Mouse (Mus musculus): ENCODE results near the gene Olfr524. TPM values are rescaled to one million over a fixed set of nuclear protein-coding genes. Genes with fewer than 3 reads are reported as not detected.

Gene Olfr524
- total RNA-seq, 2 experiments from 2014 or later, result not detected

- peak in 1 of 2 experiments; percentile 46 for DNase-seq (ENCODE audit: low spot score in 2 of 2)
Measured at GRCm38 (mm10) chr7:140186646-140187620, 18.8 kb downstream of the Olfr524 start.

DNA sequence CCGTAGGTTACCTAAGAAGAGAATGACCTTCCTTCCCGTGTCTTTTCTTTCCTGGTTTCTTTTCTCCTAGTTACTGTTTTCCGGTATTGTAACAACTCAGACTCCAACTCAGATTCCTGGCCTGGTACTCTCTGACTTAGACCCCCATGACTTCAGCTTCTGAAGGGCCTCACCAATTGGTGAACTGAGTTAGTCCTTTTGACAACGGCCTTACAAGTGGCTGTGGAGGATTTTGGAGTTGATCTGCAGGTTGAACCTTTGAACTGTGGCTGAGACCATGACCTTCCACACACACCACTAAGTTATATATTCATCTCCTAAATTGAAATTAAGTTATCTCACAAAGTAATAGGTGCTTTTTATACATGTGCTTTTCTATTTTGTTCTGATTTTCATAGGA, 21.6 kb downstream of the Olfr524 start:
- DNase-seq (ENCODE audit: low spot score in 2 of 2), result no peak

- DNase-seq (ENCODE audit: low spot score in 2 of 2), result no peak
Measured at GRCm38 (mm10) chr7:140180692-140181091, 25.1 kb downstream of the Olfr524 start.

DNA sequence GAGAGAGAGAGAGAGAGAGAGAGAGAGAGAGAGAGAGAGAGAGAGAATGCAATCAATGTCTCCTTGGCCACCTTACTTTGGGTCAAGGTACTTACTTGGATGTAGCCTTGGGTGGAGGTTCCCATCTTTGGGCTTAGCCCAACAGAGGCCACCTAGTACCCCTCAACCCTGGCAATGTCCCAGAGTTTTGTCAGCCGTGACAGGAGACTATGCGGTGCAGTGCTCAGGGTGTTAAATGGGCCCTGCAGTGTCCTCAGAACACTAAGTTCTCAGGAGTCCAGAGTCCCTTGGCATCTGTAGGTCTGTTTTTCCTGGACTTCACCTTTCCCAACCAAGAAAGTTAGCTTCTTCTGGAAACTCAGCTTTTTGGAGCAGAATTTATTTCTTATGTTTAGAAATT, 26.6 kb downstream of the Olfr524 start:
- DNase-seq (ENCODE audit: low spot score in 2 of 2), result no peak

GRCm38 (mm10) chr7:140172936-140173335, 32.8 kb downstream of the Olfr524 start, which contains the start of gene Olfr523:
Olfr523 (plus strand) TSS chr7:140173217.
- no peak for DNase-seq (ENCODE audit: low spot score in 2 of 2)

DNA sequence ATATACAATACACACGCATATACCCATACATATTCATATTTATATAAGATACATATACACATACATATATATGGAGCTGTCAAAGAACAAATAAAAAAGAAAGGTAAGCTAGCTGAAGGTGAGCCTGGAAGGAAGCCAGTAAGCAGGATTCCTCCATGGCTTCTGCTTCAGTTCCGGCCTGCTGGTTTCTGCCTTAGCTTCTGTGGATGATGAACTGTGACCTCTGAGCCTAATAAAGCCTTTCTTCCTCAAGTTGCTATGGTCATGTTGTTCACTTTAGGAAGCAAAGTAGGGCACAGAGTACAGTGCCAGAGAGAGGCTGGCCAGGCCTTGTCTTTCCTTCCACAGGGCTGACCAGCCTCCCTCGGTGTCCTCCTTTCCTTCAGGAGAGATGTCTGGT, 34.9 kb downstream of the Olfr524 start:
- no peak for DNase-seq (ENCODE audit: low spot score in 2 of 2)

- no peak for DNase-seq (ENCODE audit: low spot score in 2 of 2)
Measured at GRCm38 (mm10) chr7:140169386-140169785, 36.4 kb downstream of the Olfr524 start.

GRCm38 (mm10) chr7:140167950-140168349, 37.8 kb downstream of the Olfr524 start:
- DNase-seq (ENCODE audit: low spot score in 2 of 2), result no peak

DNA sequence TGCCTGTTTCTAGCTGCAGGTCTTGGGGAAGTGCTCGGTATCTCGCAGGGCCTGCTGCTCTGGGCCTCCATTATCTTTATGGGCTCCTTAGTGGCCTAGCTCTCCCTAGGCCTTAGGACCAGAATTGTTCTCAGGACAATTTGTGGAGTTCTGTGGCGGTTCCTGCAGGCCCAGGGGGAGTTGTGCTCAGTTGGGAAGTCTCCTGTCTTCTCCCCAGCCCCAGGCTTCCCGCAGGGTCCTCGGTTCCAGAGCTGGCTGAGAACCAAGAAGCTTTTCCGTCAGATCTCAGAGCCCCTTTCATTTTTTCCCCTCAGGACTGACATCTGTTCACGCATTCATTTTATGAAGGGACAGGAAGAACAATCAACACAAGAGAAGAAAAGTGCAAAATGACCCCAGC, 41.1 kb downstream of the Olfr524 start, which contains the start of gene Olfr522:
Olfr522 (minus strand) TSS at position 101 of the 400 bp plus-strand sequence.
- no peak for DNase-seq (ENCODE audit: low spot score in 2 of 2)

GRCm38 (mm10) chr7:140160363-140160762, 45.4 kb downstream of the Olfr524 start:
- no peak for DNase-seq (ENCODE audit: low spot score in 2 of 2)

- DNase-seq (ENCODE audit: low spot score in 2 of 2), result peak; percentile 77 to 84
Measured at GRCm38 (mm10) chr7:140154218-140154927, 51.4 kb downstream of the Olfr524 start, which contains the start of gene Sprn. Sprn (minus strand) TSS chr7:140154877.

DNA sequence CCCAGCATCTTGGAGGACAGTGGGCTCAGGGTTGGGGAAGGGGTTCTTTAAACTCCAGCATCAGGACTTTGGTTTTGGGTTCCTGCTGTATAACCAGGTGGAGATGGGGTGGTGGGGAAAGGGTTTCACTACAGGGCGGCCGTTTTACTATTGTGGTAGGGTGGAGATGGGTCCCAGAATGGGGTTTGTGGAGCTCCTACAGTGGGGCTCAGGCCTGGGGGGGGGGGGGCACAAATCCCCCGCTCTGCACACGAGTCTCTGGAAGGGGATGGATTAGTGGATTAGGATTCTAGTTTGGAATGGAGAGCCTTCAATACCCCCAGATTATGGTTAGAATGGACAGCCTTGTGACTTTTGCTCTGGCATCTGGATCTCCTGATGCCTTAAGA, 51.9 kb downstream of the Olfr524 start:
- DNase-seq (ENCODE audit: low spot score in 2 of 2), result no peak

GRCm38 (mm10) chr7:140153383-140153782, 52.4 kb downstream of the Olfr524 start:
- DNase-seq (ENCODE audit: low spot score in 2 of 2), result peak; percentile 59 to 72

Other genes with a start within 250 kb of the Olfr524 start
- gene 6430531B16Rik, start 227.2 kb downstream of the Olfr524 start, total RNA-seq (2021), result 1 to 10 TPM in 1 of 2 experiments, under 1 TPM in 1; 0.96 to 1.7 TPM
- gene Adam8, start 213.4 kb downstream of the Olfr524 start, total RNA-seq (2021), result 1 to 10 TPM; 3.3 TPM
- 10 to 100 TPM; 22.2 to 26.3 TPM for gene Zfp511, start 169.6 kb downstream of the Olfr524 start, total RNA-seq (2021)
- 10 to 100 TPM; 34.5 to 36.1 TPM for gene Tubgcp2, start 169.3 kb downstream of the Olfr524 start, total RNA-seq (2021)
- not detected for gene Msx3, start 156.9 kb downstream of the Olfr524 start, total RNA-seq (2021)
- gene Caly, start 123.4 kb downstream of the Olfr524 start, total RNA-seq (2021), result 100 to 1,000 TPM; 188 to 210 TPM
- gene Prap1, start 112.6 kb downstream of the Olfr524 start, total RNA-seq (2021), result not detected
- gene Fuom, start 103.5 kb downstream of the Olfr524 start, total RNA-seq (2021), result 10 to 100 TPM; 51.3 to 51.4 TPM
- gene Paox, start 90.2 kb downstream of the Olfr524 start, total RNA-seq (2021), result 1 to 10 TPM; 4.7 to 5.0 TPM
- gene Echs1, start 89.5 kb downstream of the Olfr524 start, total RNA-seq (2021), result 10 to 100 TPM; 54.7 to 55.9 TPM
- 10 to 100 TPM; 20.3 to 27.5 TPM for gene Mtg1, start 68.4 kb downstream of the Olfr524 start, total RNA-seq (2021)
- 100 to 1,000 TPM; 119 to 120 TPM for gene Sprn, start 51.1 kb downstream of the Olfr524 start, total RNA-seq (2021)
- not detected for gene Olfr522, start 41.2 kb downstream of the Olfr524 start, total RNA-seq (2021)
- not detected for gene Olfr523, start 32.7 kb downstream of the Olfr524 start, total RNA-seq (2021)
- not detected for gene Cd163l1, start 12.3 kb upstream of the Olfr524 start, total RNA-seq (2021)
- gene 5830411N06Rik, start 41.3 kb upstream of the Olfr524 start, total RNA-seq (2021), result under 1 TPM; 0.40 to 0.42 TPM
- gene Olfr525, start 114.9 kb upstream of the Olfr524 start, total RNA-seq (2021), result not detected
- gene Olfr527, start 128.1 kb upstream of the Olfr524 start, total RNA-seq (2021), result not detected
- not detected for gene Olfr60, start 155.7 kb upstream of the Olfr524 start, total RNA-seq (2021)
- gene Olfr530, start 170.4 kb upstream of the Olfr524 start, total RNA-seq (2021), result not detected
- not detected for gene Olfr531, start 197.0 kb upstream of the Olfr524 start, total RNA-seq (2021)
- gene Olfr532, start 215.7 kb upstream of the Olfr524 start, total RNA-seq (2021), result not detected